Mouse (Mus musculus): ENCODE results near the gene Epha4.

Gene Epha4

DNA sequence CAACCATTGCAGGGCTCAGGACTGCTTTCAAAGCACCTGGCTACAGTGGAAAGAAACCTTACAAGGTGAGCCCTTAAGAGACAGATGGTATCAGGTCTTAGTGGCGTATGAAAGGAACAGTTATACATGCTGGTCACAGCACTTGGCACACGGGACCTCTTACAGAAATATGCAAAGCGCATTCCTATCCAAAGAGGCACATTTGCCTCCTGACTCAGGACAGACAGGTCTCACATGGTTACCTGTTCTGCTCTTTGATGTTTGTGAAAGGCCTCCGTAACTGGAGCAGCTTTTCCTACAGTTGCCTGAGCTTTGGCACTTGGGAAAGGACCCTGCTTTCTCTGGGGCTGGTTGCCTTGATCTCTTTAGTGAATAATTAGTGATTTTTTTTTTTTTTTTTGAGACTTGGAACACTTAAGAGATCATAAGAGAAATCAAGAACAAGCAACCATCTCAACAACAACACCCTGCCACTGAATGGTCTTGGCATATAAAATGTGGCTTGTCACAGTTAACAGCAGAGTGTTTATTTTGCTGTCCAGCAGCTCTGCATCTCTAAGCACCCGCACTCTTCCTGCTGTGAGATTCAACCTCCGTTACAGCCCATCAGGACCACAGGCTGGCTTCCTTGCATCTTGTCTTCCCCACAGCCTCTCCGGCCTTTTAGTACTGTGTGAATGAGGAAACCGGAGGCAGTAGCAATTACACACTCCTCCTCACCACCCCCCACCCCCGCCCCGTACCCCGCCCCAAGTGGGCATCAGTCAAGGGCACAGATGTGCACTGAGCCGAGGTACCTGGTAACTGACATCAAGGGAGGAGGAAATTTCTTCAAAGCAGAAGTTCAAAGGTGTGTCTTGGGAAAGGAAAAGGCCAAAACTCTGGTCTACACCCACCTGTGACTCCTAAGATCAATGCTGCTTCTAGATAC, 41.2 kb downstream of the Epha4 start:
- no peak for DNase-seq

- DNase-seq = no peak
Observed at GRCm38 (mm10) chr1:77472566-77472965, 42.3 kb downstream of the Epha4 start.

DNA sequence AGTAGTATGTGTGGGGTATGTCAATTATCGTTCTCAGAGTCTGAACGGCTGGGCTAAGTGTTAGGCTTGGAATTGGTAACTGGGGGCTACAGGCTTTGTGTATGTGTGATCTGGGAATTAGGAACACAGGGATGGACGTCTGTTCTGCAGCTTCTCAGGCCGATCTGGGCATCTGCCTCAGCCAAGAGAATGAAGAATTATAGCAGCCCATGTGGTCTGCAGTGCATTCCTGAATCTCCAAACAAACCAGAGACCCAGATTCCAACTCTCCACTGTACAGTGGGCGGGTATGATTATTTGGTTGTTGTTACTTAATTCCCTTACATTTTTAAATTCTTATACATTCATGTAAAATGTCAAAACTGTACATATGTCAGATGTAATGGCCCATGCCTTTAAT, 43.4 kb downstream of the Epha4 start:
- no peak for DNase-seq

DNA sequence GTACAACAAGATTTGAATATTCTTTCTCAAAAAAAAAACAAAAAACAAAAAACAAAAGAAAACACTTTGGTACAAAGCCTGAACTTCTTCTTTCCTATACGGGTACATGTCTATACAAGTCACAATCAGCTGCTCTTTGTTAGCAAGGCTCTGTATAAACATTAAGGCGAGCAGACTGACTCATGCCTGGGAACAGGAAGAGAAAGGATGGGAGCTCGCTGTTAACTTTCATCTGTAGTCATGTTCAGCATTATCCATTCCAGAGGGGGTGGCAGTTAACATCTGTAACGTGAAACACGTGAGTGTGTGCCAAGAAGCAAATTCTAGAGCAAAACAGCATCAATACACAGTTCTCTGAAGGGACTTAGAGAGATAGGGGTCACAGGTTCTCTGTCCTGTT, 43.9 kb downstream of the Epha4 start:
- DNase-seq = no peak

- no peak for DNase-seq
Observed at GRCm38 (mm10) chr1:77468717-77469314, 46.1 kb downstream of the Epha4 start.

- no peak for DNase-seq
Observed at GRCm38 (mm10) chr1:77465524-77465923, 49.4 kb downstream of the Epha4 start.

GRCm38 (mm10) chr1:77464108-77464507, 50.8 kb downstream of the Epha4 start:
- no peak for DNase-seq

- DNase-seq = no peak
Observed at GRCm38 (mm10) chr1:77461877-77462615, 52.8 kb downstream of the Epha4 start.

DNA sequence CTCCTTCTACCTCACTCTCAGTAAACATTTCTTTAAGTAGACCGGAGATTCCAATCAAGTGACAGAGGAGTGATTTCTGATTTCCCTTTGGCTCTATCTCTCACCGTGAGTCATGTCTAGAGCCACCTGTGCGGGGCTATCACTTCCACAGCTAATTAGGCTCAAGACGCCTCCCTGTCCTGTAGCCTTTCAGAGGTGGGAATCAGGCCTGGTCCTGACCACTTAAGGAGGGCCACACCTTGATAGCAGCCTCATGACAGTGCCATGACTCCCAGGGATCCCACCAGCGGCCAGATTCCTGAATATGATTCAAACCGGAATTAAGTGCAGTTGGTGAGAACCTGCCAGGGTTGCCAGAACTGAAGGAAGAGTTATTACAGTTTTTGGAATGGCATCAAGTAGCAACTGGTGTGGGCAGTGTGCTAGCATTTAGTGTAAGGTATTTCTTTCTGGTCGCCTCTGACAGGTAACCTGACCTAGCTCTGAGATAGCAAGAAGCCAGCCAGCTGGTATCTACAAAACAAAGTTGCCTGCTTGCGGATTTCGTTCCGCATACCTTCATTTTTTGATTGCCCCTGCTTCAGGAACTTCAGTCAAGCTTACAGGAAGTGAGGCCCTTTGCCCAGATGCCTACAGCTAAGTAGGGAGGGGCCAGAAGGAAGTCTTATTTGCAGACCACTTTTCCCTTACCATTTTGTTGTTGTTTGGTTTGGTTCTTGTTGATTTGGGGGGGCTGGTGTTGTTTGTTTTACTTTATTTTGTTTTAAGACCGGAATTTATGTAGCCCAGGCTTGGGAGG, 53.9 kb downstream of the Epha4 start:
- no peak for DNase-seq

DNA sequence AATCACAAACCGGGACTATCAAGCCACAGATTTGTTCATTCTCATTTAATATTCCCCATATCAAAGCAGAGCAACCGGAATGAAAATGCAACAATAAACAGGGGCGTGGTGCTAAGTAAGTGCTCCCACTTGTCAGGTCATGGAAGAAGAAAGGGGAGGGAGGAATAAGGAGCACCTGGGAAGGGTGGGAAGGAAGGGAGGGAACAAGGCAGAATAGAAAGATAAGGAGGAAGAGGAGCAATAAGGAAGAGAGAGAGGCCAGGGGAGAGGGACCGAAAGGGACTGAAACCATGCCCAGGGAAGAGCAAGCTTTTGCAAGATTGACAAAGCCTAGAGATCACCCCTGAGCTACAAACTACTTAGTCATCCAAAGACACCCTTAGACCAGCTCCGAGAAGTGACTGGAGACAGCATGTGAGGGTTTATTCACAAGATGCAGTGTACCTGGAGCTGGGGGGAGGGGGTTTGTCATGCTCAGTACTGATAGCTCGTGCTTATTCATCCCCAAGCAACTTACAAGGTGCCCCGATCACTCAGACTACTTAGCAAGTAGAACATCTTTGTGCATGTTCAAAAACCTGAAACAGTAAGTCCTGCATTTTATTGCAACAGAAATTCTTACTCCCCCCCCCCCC, 56.0 kb downstream of the Epha4 start:
- no peak for DNase-seq

DNA sequence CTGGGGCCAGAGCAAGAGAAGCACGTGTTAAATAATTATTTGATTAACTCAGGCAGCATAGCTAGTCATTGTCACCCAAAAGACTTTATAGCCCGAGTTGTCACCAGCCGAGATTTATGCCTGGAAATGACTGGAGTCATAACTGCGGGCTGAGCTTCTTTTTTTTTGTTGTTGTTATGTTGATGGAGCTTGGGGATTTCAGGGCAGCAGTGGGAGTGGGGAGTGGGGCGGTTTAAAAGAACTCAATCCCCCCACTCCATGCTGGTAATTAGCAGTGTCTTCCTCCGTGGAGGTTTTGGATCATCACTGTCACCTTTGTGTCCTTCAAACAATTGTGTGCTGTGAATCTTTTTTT, 57.5 kb downstream of the Epha4 start:
- DNase-seq = peak; percentile 48

DNA sequence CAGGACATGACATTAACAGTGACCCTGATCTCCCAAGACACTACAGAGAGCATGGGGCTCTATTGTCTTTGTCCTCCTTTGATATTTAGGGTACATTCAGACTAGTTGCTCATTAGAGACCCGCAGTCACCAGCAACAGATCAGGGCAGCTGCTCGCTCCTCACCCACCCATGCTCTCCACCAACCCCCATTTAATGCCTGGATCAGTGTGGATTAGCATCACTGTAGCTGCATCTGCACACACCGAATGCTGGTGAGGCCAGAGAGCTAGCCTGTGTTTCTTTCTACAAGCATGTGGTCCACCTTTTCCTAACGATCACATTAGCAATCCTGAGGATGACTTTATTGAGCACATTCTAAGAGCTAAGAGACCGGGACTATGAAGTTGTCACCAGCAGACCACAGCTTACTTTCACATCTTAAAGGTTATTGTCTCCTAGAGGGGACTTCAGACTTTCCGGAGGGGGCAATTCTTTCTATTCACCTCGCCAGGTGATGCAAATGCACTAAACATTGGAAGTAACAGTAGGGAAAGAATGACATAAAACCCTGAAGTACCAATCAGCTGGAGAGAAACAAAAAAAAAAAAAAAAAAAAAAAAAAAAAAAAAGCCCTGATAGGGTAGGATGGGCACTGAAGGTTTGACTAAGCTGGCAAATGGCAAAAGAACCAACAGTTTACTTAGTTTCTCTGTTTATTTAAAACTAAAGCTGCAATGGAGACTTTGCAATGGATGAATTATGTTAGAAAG, 58.0 kb downstream of the Epha4 start:
- DNase-seq = no peak

DNA sequence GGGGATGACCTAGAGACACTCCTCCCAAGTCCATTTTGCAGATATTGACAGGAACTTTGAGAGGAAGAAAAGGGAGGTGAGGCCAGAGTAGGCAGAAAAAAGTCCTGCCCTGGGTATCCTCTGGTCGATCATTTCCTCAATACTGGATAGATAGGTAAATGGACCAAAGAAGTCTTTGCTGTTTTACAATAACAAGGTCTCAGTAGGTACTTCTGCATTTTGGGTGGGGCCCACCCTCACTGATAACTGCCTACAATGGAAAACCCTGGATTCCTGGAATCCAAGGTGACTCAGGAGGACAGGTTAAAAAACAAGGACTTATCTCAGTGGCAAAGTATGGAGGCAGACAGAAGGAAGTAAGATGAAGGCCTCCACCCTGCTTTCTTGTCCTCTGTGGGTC, 61.1 kb downstream of the Epha4 start:
- DNase-seq = no peak

DNA sequence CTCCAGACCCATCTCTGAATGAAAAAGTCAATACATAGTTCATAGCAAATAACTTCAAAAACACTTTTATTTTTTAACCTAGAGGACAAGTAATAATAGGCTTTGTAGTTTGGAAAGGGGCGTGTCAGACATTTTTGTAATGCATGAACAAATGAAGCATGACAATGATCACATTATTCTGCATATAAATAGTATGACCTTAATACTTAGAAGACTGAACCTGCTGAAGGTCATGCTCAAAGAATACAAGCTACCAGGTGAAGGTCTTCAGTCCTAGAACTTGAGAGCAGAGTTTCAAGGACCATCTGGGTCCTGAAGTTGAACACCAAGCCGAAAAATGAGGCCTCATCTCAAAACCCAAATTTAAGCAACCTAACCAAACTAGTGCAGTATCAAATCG, 62.2 kb downstream of the Epha4 start:
- DNase-seq = no peak

DNA sequence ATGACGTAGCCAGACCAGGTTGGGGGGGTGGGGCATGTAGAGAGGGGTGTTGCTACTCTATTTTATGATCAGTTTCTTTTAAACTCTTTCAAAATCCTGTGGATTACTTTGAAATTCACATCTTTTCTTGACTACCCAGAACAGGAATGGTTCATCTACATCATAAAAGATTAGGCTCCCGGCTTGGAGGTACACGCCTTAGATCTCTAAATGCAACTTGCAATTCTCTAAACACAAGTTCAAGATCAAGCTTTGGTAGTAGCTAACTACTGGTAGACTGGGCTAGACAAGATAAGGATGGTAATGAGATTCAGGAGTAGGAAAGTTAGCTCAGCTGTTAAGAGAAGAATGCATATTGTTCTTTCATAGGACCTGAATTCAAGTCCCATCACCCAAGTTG, 63.3 kb downstream of the Epha4 start:
- no peak for DNase-seq

GRCm38 (mm10) chr1:77450201-77450600, 64.7 kb downstream of the Epha4 start:
- DNase-seq = no peak

GRCm38 (mm10) chr1:77447061-77447614, 67.8 kb downstream of the Epha4 start:
- DNase-seq = no peak

GRCm38 (mm10) chr1:77446438-77446837, 68.5 kb downstream of the Epha4 start:
- DNase-seq = no peak

- no peak for DNase-seq
Observed at GRCm38 (mm10) chr1:77444648-77445047, 70.2 kb downstream of the Epha4 start.

DNA sequence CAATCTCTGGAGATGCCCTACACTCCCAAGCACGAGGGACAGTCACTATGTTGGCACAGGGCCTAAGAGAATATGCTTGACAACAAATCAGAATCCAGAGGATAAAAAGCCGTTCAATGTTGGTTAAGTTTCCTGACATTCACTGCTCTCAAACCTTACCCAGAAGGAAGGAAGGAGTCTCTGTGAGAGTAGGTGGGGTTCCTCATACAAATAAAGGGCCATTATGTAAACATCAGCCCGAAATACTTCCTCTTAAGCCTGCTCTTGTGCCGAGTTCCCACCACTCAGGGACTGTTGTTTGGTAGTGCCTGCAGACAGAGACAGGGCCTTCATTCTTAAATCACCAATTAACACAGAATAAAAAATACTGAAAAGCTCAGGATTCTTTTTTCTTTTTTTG, 72.9 kb downstream of the Epha4 start:
- DNase-seq = no peak

GRCm38 (mm10) chr1:77441401-77441800, 73.5 kb downstream of the Epha4 start:
- no peak for DNase-seq
